8 mouse cellular contexts compared by ENCODE assay signal in the genomic region with DNA sequence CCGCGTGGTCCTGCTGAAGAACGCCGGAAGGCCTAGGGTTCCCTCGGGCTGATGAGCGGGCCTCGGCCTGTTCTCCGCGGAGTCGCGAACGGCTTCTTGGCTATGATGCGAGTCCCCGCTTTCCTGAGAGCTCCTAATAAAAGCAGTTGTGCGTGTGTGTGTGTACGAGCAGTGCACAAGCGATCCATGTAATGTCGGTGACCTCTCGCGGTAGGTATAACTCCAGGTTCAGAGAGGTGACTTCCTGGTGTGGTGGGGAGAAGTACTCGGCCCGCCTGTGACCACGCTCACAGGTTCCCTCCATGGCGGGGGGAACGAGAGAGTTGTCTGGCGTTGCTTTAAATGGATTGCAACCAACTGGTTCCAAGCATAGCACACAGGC. TPM values are rescaled to one million over a fixed set of nuclear protein-coding genes. Genes with fewer than 3 reads are reported as not detected.
DNase-seq lines count a peak whose midpoint lies in the region; ATAC-seq lines count a peak whose summit lies in the region.

No protein-coding gene starts in this region.

- peak; percentile 10; the same call in 1 of the 2 replicates for ATAC-seq in kidney, embryonic 14.5 days (ENCODE audit: low FRiP score, low TSS enrichment)
- peak; percentile 4 for ATAC-seq in activated CD4-positive, CD25-positive, alpha-beta regulatory T cell, adult 4 months
- no peak; the same call in 1 of the 2 replicates for ATAC-seq in hindbrain, embryonic 13.5 days (ENCODE audit: low FRiP score)
- ATAC-seq in megakaryocyte progenitor cell, adult 5-6 weeks (replicated peaks; ENCODE audit: poor library complexity) = peak; percentile 9; the same call in 1 of the 2 replicates

- peaks cover 23% of the 10 kb centered on the region for H3K4me1 ChIP-seq in kidney, embryonic 14.5 days (ENCODE audit: control insufficient read depth, insufficient read depth, low read length)
- H3K4me1 ChIP-seq in hindbrain, embryonic 13.5 days (replicated peaks) = peaks cover 30% of the 10 kb centered on the region

- H3K4me3 ChIP-seq in kidney, embryonic 14.5 days (ENCODE audit: low read length) = peak overlapping the region; percentile 95
- peak overlapping the region; percentile 86 for H3K4me3 ChIP-seq in hindbrain, embryonic 13.5 days

- peak overlapping the region; percentile 97 for H3K9ac ChIP-seq in kidney, embryonic 14.5 days (ENCODE audit: low read depth, low read length)
- H3K9ac ChIP-seq in hindbrain, embryonic 13.5 days = peak overlapping the region; percentile 87

- no peak for DNase-seq in kidney, postnatal 14 days
- no peak for DNase-seq in left cerebral cortex, postnatal 36 days (ENCODE audit: low spot score in 2 of 2)
- no peak for DNase-seq in ovary, adult 18-20 months (ENCODE audit: low spot score)
- no peak for DNase-seq in gastrocnemius, postnatal 4 days (ENCODE audit: low spot score in 2 of 2)

- H3K9me3 ChIP-seq in kidney, embryonic 14.5 days (ENCODE audit: control insufficient read depth, low read length) = no peaks in the 10 kb centered on the region
- H3K9me3 ChIP-seq in hindbrain, embryonic 13.5 days = no peaks in the 10 kb centered on the region

- H3K27me3 ChIP-seq in kidney, embryonic 14.5 days (ENCODE audit: control insufficient read depth, insufficient read depth, low read length) = no peaks in the 10 kb centered on the region
- H3K27me3 ChIP-seq in hindbrain, embryonic 13.5 days = no peaks in the 10 kb centered on the region

- peak overlapping the region; percentile 68 for H3K4me2 ChIP-seq in kidney, embryonic 14.5 days (replicated peaks; ENCODE audit: low read depth, low read length)
- peak overlapping the region; percentile 90 for H3K4me2 ChIP-seq in hindbrain, embryonic 13.5 days

- intact Hi-C loops in left cerebral cortex, postnatal 36 days (cut with DNase I) = loop anchor here (10.0 kb wide), 1 partner anchor 175 kb away; no protein-coding TSS in a partner anchor

- peak overlapping the region; percentile 65; the same call in 1 of the 2 replicates for H3K27ac ChIP-seq in kidney, embryonic 14.5 days (ENCODE audit: low read depth, low read length)
- peak overlapping the region; percentile 99 for H3K27ac ChIP-seq in hindbrain, embryonic 13.5 days

- peaks cover 29% of the 10 kb centered on the region for H3K36me3 ChIP-seq in kidney, embryonic 14.5 days (ENCODE audit: control insufficient read depth, insufficient read depth, low read length)
- peaks cover 28% of the 10 kb centered on the region for H3K36me3 ChIP-seq in hindbrain, embryonic 13.5 days

- WGBS in kidney, embryonic 14.5 days = under 1% methylated on average over 26 of the region's 26 CpGs
- 0% methylated on average over 26 of the region's 26 CpGs for WGBS in hindbrain, embryonic 13.5 days

RNA-seq across cellular contexts. Expression of a gene that starts 0.6 kb away (rescaled TPM):
- polyA plus RNA-seq in kidney, embryonic 14.5 days (2014; fragmentation: Nextera tagmentation; extraction: Ambion mirVana) = 491 and 510 TPM in 2 replicates
- 100 to 1,000 TPM; 383 to 392 TPM for polyA plus RNA-seq in activated CD4-positive, CD25-positive, alpha-beta regulatory T cell, adult 4 months (2017; shearing (Covaris generic))
- polyA plus RNA-seq in hindbrain, embryonic 13.5 days (2015; fragmentation: Nextera tagmentation; extraction: Ambion mirVana) = 219 and 230 TPM in 2 replicates
- 728 and 799 TPM in 2 replicates for total RNA-seq in megakaryocyte progenitor cell, adult 5-6 weeks (2015)
- 665 and 1,023 TPM in 2 replicates for total RNA-seq in megakaryocyte progenitor cell, adult 5-6 weeks (2017)
- 100 to 1,000 TPM; 132 to 142 TPM for total RNA-seq in left cerebral cortex, postnatal 36 days (2021)
- 100 to 1,000 TPM; 185 to 230 TPM for total RNA-seq in gastrocnemius, postnatal 4 days (2021)

RNA-seq across cellular contexts. Expression of a gene that starts 57.2 kb away (rescaled TPM):
- polyA plus RNA-seq in kidney, embryonic 14.5 days (2014; fragmentation: Nextera tagmentation; extraction: Ambion mirVana) = 5.3 and 8.1 TPM in 2 replicates
- under 1 TPM in 1 of 2 experiments, not detected in 1; 0.18 TPM for polyA plus RNA-seq in activated CD4-positive, CD25-positive, alpha-beta regulatory T cell, adult 4 months (2017; shearing (Covaris generic))
- polyA plus RNA-seq in hindbrain, embryonic 13.5 days (2015; fragmentation: Nextera tagmentation; extraction: Ambion mirVana) = 3.7 and 5.0 TPM in 2 replicates
- total RNA-seq in megakaryocyte progenitor cell, adult 5-6 weeks (2015) = 0.90 and 1.1 TPM in 2 replicates
- 0.47 and 0.83 TPM in 2 replicates for total RNA-seq in megakaryocyte progenitor cell, adult 5-6 weeks (2017)
- 1 to 10 TPM in 1 of 2 experiments, under 1 TPM in 1; 0.84 to 1.3 TPM for total RNA-seq in left cerebral cortex, postnatal 36 days (2021)
- total RNA-seq in gastrocnemius, postnatal 4 days (2021) = under 1 TPM; 0.54 to 0.65 TPM
